Mouse (Mus musculus): Measurements from ENCODE around the gene Fam222a. TPM values are rescaled to one million over a fixed set of nuclear protein-coding genes. Genes with fewer than 3 reads are reported as not detected.

Fam222a gene
- total RNA-seq, 1 experiment from 2014 or later = 26.9 TPM

DNA sequence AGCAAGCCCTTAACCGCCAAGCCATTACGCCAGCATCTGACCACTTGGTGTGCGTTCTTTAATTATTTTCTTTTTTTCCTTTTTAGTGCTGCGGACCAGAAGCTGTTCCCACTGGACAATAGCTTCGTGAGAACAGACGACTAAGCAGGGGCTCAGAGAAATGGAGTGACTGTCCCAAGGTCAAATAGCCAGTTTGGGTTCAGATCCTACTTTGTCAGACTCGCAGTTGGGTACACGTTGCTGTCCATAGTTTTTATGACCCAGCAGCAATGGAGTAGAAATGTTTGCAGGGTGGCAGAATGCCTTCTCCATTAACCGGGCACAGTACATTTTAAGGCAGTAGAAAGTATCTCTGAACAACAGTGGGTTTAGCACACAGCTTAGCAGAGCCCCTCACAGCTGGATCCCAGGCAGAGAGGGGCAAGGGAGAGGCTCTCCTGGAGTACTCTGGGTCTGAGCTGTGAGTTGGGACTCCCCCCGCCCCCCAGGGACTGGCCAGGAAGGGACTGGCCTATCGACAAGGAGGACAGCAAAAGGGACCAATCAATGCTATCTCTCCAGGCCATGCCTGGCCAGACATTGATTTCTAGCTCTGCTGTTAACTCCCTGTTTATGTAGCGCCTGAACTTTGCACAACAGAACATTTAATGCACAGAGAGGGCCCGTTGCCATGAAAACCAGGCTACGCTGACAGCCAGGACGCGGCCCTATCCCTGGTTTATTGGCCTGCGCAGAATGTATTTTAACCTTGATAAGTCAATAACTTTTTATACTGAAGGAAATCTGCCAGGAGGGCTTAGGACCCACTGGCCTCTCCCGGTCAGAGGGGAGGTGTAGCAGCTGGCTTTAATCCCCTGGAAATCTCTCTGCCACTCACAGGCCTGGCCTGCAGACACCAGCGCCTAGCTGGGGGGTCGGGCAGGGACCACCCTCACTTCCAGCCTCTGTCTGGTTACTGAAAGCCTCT is 9.8 kb upstream of the Fam222a start:
- DNase-seq = no peak

DNA sequence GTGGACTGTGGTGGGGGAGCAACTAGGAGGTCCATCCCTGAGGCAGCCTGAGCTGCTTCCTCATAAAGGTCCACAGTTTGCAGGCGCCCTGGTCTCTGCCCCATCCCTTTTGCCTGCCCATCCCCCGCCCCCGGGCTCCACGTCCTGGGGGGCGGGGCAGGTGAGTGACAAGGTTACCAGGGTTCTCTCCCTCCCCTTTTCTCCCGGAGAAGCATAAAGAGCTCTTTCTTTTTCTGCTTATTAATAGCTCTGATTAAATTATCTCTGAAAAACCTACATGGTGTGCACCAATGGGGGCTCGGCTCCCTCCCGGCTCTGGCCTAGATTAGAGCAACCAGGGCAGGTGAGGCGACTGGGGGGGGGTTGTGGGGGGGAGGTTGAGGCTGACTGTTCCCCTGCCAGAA is 7.3 kb upstream of the Fam222a start:
- DNase-seq = no peak

DNA sequence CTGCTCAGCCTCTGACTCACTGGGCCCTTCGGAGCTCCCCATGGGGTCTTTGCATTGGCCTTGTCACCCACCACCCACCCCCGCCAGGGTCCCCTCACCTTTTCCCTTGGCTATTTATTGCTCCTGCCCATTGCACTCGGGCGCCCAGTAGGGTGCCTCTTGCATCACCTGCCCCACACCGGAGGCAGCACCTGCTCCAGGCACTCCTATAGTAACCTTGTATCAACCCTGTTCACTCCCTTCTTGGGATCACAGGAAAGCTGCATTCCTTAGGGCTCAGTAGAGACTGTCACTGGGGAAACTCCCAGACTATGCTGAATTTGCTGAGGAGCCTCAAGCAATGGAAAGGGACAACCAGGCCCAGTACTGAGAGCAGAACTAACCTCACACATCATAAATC is 6.9 kb upstream of the Fam222a start:
- no peak for DNase-seq

DNA sequence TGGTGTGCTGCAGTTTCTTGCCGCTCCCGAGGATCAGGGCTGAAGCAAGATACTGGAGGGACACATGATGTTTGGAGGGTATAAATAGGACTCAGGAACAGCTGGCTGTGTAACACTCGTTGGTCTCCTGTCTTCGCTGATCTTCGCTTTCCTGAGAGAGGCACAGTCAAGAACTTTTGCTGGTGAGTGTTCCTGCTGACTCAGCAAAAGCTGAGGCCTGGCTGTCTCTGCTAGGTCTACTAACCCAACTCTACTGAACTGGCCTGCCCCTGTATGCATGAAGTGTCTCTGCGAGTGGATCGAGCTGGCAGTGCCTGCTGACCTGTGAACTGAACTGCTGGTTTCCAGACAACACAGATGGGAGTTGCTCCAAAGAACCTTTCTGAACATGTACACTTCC is 3.8 kb upstream of the Fam222a start:
- DNase-seq = no peak

DNA sequence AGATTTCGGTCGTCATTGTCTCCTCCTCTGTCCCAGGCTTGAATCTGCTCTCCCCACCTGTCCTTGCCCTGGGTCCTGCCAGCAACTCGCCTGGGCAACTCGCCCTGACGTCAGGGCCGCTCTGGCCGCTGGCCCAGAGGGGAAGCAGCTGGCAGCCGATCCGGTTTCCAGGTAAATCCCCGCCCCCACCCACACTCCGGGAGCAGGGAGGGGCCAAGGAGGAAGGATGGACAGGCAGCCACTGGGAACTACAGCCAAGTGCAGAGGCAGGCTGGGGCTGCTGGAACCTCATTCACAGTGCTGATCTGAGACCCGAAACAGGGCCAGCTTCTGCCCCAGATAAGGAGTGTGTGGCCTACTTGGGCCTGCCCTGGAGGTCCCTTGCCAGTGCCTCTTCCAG is 2.5 kb upstream of the Fam222a start:
- peak; percentile 66 for DNase-seq

DNA sequence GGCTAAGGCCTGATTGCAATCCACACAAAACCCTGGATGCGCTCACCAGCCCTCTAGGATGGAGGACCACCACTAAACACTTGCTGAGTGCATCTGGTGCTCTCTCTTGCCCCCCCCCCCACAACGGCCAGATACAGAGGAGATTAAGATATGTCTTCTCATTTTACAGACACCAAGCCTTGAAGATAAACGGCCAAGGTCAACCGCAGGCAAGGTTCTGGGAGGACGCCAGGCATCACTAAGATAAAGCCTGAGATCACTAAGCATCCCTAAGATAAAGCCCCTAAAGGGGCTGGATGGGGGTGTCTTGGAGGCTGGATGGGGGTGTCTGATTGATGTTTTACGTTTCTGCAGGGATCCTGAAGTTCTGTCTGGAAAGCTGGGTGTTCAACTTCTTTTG is 2.1 kb upstream of the Fam222a start:
- DNase-seq = no peak

DNA sequence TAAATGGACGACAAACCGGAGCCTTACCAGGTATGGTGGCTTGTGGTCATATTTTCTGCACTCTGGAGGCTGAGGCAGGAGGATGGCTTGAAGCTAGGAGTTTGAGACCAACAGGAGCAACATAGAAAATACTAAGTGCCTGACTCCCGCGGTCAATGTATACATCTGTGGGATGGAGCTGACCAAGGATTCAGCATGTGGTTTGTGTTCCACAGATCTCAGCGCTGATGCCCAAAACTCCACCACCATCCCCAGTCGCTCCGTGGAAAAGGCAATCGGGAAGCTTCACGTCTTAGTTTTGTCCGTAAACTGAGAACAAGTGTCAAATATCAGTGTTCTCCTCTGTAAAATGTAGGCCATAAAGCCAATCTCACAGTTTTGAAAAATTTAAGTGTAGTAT is 1.4 kb upstream of the Fam222a start:
- no peak for DNase-seq

DNA sequence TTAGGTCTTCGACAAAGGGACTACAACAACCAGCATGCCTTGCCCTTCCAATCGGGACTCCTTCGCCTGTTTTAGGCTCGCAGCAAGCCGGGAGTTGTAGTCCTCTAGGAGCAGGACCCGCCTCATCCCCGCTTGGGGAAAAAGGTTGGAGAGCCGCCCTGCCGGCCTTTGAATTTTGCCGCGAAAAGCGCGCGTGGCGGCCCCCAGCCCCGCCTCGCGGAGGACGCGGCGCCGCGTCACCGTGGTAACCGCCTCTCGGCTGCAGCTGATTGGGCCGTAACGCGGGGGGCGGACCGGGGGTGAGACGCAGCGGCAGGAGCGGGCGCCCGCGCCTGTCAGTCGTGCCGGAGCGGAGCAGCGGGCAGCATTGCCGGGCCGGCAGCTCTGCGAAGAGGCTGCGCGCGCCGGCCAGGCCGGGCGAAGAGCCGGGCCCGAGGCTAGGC is 720 bp upstream of the Fam222a start:
- DNase-seq = peak; percentile 99

DNA sequence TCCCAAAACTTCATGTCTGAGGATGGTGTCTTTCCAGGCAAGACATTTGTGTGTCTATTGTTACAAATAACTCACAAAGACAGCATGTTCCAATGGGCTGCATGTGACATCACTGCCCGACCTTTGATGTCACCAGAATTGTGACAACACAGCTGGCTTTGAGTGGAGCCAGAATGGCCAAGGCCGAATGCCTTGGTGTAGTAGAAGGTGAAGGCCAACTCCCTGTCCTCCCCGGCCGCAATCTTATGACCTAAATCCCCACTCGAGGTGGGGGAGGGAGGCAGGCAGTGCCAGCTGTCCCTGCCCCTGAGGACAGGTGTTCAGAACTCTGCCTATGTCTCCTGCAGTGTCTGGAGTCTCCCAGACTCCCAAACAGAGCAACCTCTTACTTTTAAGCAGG is 1.0 kb downstream of the Fam222a start:
- peak; percentile 60 for DNase-seq

DNA sequence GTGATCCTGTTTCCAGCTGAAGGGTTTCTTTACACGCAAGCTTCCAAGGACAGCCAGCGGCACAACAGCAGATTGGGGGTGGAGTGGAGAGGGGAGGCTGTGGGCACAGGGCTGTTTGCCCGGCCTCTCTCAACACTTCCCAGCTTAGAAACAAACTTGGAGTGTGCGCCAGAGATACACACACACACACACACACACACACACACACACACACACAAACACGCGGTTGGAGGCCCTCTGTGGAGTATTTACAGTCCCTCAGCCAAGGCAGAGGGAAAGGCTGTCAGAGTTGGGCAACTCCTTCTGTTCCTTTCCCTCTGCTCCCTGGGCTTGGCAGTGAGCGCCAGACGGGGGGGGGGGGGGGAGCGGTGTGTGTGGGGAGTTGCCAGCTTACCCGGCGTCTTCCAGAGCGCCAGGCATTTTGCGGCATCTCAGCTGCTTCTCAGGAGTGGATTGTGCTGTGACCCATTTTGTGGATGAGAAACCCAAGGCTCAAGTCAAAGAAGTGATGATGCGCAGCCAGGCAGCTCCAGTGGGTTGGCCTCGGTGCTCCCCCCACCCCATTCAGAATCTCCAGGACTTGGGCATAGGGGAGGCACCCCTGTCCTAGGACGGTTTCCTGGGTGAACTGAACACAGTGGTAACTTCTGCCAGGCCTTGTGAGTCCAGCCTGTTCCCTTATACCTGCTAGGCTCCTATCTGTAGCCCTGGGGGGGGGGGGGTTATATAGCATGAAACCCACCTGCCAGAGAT is 2.3 kb downstream of the Fam222a start:
- peak; percentile 55 for DNase-seq

DNA sequence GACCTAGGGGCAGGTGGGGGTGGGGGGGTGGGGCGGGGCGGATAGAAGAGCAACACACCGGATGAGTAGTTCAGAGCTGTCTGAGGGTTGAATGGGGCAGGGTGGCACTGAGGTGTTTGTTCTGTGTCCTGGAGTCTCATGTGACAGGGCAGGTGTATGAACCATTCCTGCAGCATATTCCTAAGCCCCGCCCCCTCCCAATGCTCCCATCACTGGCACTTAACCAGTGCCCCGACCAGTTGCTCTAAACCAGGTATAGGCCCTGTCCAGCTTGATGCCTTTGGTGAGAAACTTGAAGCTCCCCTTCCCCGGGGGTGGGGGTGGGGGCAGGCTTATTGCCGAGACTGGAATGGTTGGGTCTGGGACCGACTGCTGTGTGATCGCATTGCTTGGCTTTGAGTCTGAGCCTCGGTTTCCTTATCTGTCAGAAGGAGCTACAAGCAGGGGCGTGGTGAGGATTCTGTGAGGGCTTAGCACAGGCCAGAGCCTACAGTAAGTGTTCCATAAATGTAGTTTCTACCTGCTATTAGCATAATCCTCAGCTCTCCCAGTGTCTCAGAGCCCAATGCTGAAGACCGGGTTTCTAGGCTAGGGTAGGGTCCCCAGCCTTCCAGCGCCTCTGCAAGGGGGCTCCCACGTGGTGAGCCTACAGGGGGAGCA is 3.1 kb downstream of the Fam222a start:
- no peak for DNase-seq

DNA sequence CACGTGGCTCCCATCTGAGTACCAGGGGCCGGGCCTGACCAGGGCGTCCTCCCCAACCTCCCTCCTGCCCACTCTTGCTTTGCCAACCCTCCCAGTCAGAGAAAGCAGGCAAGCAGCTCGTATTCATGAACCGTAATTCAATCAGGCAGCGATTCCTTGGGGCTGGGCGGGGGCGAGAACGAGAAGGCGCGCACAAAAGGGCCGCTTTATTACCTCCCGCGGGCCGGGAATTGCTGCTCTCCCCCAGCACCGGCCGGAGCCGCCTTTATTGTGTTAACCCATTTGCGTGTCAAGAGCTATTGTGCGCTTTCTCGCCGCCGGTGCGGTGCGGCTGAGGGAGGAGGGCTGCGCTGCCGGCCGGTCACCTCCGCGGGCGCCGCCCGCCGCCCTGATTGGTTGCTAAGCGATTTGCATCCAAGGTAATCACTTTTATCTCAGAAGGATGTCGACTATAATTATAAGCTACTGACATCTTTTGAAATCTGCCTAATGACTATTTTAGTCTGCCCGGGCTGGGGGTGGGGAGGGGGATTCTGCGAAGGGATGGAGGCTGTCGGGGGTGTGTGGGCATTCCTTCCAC is 3.7 kb downstream of the Fam222a start:
- no peak for DNase-seq

DNA sequence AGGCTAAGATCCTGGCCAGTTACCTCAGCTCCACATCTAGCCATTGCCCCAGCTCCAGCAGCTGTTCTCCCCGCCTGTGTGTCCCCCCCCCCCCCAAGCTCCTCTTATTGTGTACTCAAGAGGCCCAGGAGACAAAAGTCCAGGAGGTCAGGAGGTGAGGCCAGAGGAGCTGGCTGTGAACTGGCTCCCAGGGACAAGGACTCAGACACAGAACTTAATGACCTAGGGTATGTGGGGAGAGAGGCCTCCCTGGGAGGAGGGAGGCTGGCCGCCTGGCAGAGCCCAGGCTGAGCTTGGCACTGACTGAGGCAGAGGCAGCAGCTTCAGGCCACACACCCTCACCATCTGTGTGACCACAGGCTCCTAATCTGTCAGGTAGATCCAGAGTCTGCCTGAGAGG is 5.2 kb downstream of the Fam222a start:
- no peak for DNase-seq

DNA sequence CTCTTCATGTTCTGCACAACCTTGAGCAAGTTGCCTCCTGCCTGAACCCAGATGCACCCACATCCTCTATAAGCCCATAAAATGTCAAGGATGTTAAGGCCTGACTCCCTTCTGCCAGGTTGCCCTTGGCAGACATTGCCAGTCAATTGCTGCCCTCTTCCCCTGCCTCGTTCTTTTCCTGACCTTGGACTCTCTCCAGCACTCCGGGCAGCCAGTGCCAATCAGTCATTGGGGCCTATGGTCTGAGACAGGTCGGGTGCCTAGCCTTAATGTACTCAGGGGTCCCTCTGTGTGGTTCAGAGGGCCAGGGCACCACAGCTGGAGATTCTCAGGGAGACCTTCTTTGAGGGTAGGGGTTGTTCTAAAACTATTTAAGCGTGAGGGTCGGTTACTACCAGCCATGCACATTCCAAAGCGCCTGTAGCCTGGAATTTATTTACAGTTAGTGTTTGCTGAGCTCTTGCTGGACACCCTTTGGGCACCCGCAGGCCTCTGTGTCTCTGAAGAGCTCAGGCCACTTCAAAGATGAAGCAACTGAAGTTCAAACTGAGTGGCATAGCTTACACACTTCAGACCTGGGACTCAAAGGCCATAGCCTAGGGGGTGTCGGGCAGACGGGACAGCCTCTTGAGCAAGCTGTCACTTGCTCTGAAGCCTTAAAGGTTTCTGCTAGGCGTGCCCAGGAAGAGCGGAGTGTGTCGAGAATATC is 6.3 kb downstream of the Fam222a start:
- DNase-seq = peak; percentile 79

DNA sequence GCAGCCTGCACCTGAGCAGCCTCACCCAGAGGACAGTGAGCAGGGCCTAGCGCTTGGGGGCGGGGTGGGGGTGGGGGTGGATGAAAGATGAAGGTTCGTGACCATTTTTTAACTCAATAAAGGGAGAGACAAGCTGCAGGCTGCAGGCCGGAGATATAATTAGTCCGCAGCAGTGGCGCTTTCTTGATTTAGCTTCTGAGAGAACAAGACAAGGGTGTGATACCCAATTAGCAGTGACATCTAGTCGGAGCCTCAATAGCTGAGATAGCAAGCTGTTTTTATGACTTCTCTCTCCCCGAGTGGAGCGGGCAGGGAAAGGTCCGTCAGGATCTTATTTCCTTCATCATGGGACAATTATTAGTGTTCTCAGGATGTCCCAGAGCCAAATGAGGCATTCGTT is 7.2 kb downstream of the Fam222a start:
- no peak for DNase-seq

DNA sequence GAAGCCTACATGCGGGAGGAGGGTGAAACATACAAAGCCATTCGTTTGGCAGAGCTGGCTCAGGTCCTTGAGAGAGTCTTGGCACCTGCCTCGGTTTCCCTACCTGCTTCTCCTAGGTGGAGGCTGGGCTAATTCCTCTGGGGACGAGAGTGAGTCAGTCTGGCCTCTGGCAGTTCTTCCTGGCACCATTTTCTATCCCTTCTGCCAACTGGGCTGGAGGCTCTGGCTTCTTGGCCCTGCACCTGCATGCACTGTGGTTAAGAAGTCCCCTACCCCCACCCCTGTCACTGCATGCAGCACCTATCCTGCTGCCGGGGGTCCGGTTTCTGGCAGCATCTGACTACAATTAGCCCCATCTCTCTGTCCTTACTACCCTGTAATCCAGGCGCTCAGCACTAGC is 7.7 kb downstream of the Fam222a start:
- DNase-seq = peak; percentile 60

DNA sequence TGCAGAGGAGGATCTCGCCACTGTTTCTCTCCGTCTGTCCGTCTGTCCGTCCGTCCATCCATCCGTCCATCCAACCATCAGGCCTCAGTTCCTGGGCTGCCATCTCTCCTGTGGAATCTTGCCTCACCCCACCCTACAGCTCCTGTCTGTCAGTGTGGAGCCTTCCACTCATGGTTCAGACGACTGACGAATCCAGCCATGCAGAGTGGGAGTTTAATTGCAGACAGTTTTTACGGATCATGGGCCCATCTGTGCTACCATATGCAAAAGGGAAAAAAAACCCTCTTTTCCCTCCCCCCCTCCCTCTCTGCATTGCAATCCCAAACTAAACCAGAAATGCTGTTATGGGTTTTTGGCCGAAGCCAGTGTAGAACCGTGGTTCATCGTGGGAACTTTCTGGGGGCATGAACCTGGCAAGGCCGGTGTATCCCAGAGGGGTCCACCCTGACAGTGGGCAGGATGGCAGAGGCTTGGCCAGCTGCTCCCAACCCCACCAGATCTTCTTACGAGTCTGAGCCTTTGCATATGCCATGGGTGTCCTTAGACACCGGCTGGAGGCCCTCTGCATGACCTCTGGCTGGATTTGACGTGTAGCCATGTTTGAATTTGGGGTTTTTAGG is 8.3 kb downstream of the Fam222a start:
- DNase-seq = no peak

DNA sequence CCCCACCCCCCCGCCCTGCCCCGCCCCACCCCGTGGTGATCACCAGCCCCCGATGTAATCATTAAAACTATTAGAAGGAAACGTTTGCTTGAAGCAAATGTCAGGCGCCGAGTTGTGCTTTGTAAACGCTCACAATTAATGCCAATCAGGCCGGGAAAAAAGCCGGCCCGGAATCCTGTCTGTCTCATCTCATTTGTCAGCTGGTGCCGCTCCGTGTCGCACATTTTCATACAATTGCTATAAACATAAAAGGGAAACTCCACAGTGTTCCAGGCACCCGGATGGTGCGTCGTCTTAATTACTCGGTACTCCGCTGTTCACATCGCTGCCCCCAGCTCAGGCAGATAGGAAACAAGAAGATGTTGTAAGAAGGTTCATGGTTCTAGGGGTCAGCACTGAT is 10.5 kb downstream of the Fam222a start:
- no peak for DNase-seq

DNA sequence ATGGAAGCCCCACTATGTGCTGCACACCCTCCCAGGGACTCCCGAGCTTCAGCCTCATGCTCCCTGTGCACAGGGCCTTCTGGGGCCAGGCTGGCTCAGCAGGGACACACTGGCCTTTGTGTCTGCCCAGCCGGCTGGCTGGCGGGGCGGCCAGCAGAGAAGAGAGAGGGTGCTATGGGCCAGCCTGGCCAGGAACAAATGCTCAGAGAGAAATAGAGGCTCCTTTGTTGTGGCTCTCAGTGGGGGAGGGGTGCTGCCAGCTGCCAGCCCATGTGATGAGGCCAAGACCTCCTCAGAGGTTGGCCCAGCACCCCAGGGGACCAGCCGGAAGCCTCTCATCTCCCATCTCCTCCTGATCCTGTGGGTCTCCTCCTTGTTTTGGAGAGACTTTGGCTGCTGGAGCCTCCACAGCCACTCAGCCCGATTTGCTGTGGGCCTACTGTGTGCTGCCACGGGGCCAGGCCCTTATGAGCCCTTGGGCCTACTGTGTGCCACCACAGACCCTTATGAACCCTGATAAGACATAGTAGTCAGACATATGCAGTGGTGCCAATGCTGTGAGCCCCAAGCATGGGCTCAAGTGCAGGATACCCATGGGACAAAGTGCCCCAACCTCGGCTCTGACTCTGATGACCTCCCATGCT is 12.0 kb downstream of the Fam222a start:
- no peak for DNase-seq

DNA sequence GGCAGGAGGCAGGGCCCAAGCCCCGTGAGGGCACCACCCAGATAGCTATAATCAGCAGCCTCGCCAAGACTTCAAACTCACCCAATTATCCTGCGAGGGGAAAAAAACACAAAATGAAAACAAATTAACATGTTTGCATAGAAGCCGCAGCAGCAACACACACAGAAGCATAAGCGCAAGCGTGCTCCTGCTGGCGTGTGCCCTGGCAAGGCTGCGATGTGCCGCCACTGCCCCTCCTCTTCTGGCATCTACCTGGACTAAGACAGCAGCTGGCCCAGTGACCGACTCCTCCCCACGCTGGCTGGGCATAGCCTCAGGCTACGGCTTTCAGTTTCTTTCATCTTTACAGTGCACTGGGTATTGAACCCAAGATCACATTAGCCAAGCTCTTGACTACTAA is 13.7 kb downstream of the Fam222a start:
- no peak for DNase-seq

DNA sequence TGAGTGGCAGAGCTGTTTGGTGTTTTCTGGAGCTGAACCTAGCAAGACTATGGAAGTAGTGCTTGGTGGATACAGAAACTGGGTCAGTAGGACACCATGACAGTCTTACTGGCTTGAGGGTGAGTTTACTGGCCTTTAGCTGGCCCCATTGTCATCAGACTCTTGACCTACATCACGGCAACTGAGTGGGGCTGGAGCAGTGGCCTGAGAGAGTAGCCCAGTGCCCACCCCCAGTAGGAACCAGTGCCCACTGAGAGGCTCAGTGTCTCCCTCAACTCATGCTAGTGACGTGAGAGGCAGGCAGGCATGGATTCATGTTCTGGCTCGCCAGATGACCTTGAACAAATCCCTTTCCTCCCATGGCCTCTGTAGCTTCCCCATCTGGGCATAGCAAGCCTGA is 15.2 kb downstream of the Fam222a start:
- DNase-seq = no peak

Measured in adrenal gland, postnatal 25 days (tissue).